Mouse (Mus musculus): ENCODE results near the gene S100a2.

Gene S100a2

GRCm38 (mm10) chr3:90589947-90590346 lies at the start of gene S100a2:
Gene S100a2 (plus strand): TSS chr3:90590247.
- no peak for DNase-seq (ENCODE audit: low read depth, low spot score)

- DNase-seq (ENCODE audit: low read depth, low spot score): no peak
Measured at GRCm38 (mm10) chr3:90540904-90541303, 49.1 kb upstream of the S100a2 start.

- no peak for DNase-seq (ENCODE audit: low read depth, low spot score)
Measured at GRCm38 (mm10) chr3:90549676-90550420, 40.2 kb upstream of the S100a2 start.

- no peak for DNase-seq (ENCODE audit: low read depth, low spot score)
Measured at GRCm38 (mm10) chr3:90550421-90550790, 39.6 kb upstream of the S100a2 start.

GRCm38 (mm10) chr3:90552231-90552630 lies 37.8 kb upstream of the S100a2 start:
- no peak for DNase-seq (ENCODE audit: low read depth, low spot score)

- DNase-seq (ENCODE audit: low read depth, low spot score): no peak
Measured at GRCm38 (mm10) chr3:90555954-90556353, 34.1 kb upstream of the S100a2 start.

- no peak for DNase-seq (ENCODE audit: low read depth, low spot score)
Measured at GRCm38 (mm10) chr3:90560008-90560628, 29.9 kb upstream of the S100a2 start, which contains the start of gene S100a3. Gene S100a3 (plus strand): TSS chr3:90560578.

GRCm38 (mm10) chr3:90574691-90575090 lies 15.4 kb upstream of the S100a2 start:
- no peak for DNase-seq (ENCODE audit: low read depth, low spot score)

- DNase-seq (ENCODE audit: low read depth, low spot score): no peak
Measured at GRCm38 (mm10) chr3:90575320-90575719, 14.7 kb upstream of the S100a2 start.

- no peak for DNase-seq (ENCODE audit: low read depth, low spot score)
Measured at GRCm38 (mm10) chr3:90576351-90577001, 13.6 kb upstream of the S100a2 start.

GRCm38 (mm10) chr3:90579433-90579832 lies 10.6 kb upstream of the S100a2 start:
- no peak for DNase-seq (ENCODE audit: low read depth, low spot score)

GRCm38 (mm10) chr3:90581141-90581540 lies 8.9 kb upstream of the S100a2 start:
- DNase-seq (ENCODE audit: low read depth, low spot score): no peak

- no peak for DNase-seq (ENCODE audit: low read depth, low spot score)
Measured at GRCm38 (mm10) chr3:90582156-90582555, 7.9 kb upstream of the S100a2 start.

GRCm38 (mm10) chr3:90582556-90582955 lies 7.5 kb upstream of the S100a2 start:
- DNase-seq (ENCODE audit: low read depth, low spot score): no peak

GRCm38 (mm10) chr3:90583893-90584292 lies 6.2 kb upstream of the S100a2 start:
- no peak for DNase-seq (ENCODE audit: low read depth, low spot score)

- DNase-seq (ENCODE audit: low read depth, low spot score): peak; percentile 47
Measured at GRCm38 (mm10) chr3:90585595-90585994, 4.5 kb upstream of the S100a2 start.

GRCm38 (mm10) chr3:90586016-90586643 lies 3.9 kb upstream of the S100a2 start:
- DNase-seq (ENCODE audit: low read depth, low spot score): no peak

- no peak for DNase-seq (ENCODE audit: low read depth, low spot score)
Measured at GRCm38 (mm10) chr3:90586906-90587305, 3.1 kb upstream of the S100a2 start.

- DNase-seq (ENCODE audit: low read depth, low spot score): no peak
Measured at GRCm38 (mm10) chr3:90587361-90588101, 2.5 kb upstream of the S100a2 start.

GRCm38 (mm10) chr3:90589390-90589789 lies 657 bp upstream of the S100a2 start:
- DNase-seq (ENCODE audit: low read depth, low spot score): no peak

GRCm38 (mm10) chr3:90594466-90594865 lies 4.4 kb downstream of the S100a2 start:
- no peak for DNase-seq (ENCODE audit: low read depth, low spot score)

- no peak for DNase-seq (ENCODE audit: low read depth, low spot score)
Measured at GRCm38 (mm10) chr3:90595556-90595955, 5.5 kb downstream of the S100a2 start.

Measured in retina, postnatal 7 days (tissue).